In genomic region chr12:72240506-72240905, GRCm38 (mm10) we compare ENCODE assay signal across 22 mouse cellular contexts. TPM values are rescaled to one million over a fixed set of nuclear protein-coding genes. Genes with fewer than 3 reads are reported as not detected.
"Had no signal": no experiment of that assay in that cellular context is flagged by ENCODE, and none has a peak within 500 bp of the region (broad histone marks: within the 10 kb centered on the region; RNA-seq: fewer than 3 reads in every experiment).

No protein-coding gene starts in this region.

- H3K4me2 ChIP-seq: lung, embryonic 15.5 days; midbrain, embryonic 12.5 days; midbrain, embryonic 15.5 days; neural tube, embryonic 12.5 days; stomach, embryonic 15.5 days had no signal

- H3K4me3 ChIP-seq: lung, embryonic 15.5 days; megakaryocyte, embryonic 14.5 days; midbrain, embryonic 12.5 days; midbrain, embryonic 15.5 days; neural tube, embryonic 12.5 days; stomach, embryonic 15.5 days had no signal

- H3K27ac ChIP-seq: lung, embryonic 15.5 days; macrophage; midbrain, embryonic 12.5 days; neural tube, embryonic 12.5 days; stomach, embryonic 15.5 days; stomach, postnatal 0 days had no signal

- H3K36me3 ChIP-seq: lung, embryonic 15.5 days; midbrain, embryonic 12.5 days; midbrain, embryonic 15.5 days; neural tube, embryonic 12.5 days; stomach, embryonic 15.5 days had no signal

- H3K9me3 ChIP-seq: lung, embryonic 15.5 days; megakaryocyte, embryonic 14.5 days; midbrain, embryonic 12.5 days; midbrain, embryonic 15.5 days; neural tube, embryonic 12.5 days; stomach, embryonic 15.5 days had no signal

- H3K9ac ChIP-seq: liver, postnatal 0 days; lung, embryonic 15.5 days; midbrain, embryonic 12.5 days; midbrain, embryonic 15.5 days; neural tube, embryonic 12.5 days; stomach, embryonic 15.5 days had no signal

- DNase-seq: liver, postnatal 0 days; lung, adult 2 months; lung, postnatal 14 days; lung, postnatal 36 days; right cerebral cortex, postnatal 14 days; thymus, adult 2 months; thymus, postnatal 25 days; thymus, postnatal 4 days had no signal

- ATAC-seq: liver, postnatal 0 days; lung, postnatal 0 days; midbrain, embryonic 15.5 days had no signal

- H3K27me3 ChIP-seq: midbrain, embryonic 15.5 days had no signal

RNA-seq across cellular contexts. Expression of gene Ccdc175, which starts 55.7 kb away (rescaled TPM):
- total RNA-seq: megakaryocyte progenitor cell, adult 5-6 weeks; monocyte, adult 5-6 weeks; neutrophil, adult 5-6 weeks had no signal
- polyA plus RNA-seq: liver, postnatal 0 days; lung, adult 2 months; lung, embryonic 15.5 days; lung, postnatal 0 days; macrophage; midbrain, embryonic 12.5 days; midbrain, embryonic 15.5 days; neural tube, embryonic 12.5 days; spleen, adult 2 months; stomach, embryonic 15.5 days; stomach, postnatal 0 days; thymus, adult 2 months; urinary bladder, adult 2 months had no signal
